Mouse (Mus musculus) kidney, adult 11 months (tissue): ENCODE results near the gene Pdcd4.
"Not testable (repeated sequence)": the region's sequence is repeated elsewhere in the genome, so short reads cannot be mapped to it uniquely, and the experiment has no call there.

Source experiments
- DNase-seq: peaks from one replicate; pipeline ENCODE4 v3.0.0; 2022

Pdcd4 gene

GRCm38 (mm10) chr19:53964347-53964746, 72.3 kb downstream of the Pdcd4 start:
- DNase-seq: not testable (repeated sequence)

GRCm38 (mm10) chr19:53964910-53965633, 73.0 kb downstream of the Pdcd4 start:
- no peak for DNase-seq

DNA sequence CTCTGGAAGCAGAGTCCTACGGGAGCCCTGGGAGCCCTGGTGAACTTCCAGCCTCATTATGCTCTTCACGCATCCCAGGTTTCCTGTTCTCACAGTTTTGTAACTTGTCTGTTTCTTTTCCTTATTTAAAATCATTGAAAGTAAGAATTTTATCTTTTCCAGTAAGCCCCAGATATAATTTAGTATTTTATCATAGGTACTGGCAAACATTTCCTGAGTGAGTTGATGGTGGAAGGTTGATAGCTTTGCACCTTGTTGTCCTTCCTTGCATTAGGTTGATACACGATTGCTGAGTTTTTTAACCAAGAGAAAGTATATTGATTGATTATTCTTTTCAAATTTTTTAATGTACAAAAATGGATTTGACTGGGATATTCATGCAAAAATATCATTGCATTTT, 77.2 kb downstream of the Pdcd4 start:
- DNase-seq: no peak

- no peak for DNase-seq
These were observed 79.9 kb downstream of the Pdcd4 start for GRCm38 (mm10) chr19:53971938-53972337.

DNA sequence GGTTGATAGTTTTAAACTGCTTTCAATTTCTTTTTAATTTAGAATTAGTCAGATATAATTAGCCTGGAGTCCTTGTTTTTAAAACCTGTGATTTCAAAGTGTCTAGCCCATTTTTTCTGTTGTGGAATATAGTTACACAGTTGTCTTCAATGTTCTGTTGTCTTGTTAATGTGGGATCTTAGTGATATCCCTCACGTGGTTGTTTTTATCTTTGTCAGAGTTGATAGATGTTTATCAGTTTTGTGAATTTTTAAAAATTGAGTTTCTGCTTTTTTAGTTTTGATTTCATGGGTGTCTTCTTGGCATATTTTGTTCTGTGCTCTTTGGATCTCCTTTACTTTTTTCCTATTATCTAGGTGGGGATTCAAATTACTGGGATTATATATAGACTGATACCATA, 81.6 kb downstream of the Pdcd4 start:
- DNase-seq: no peak
